Mouse (Mus musculus) neural tube, embryonic 12.5 days (tissue): ENCODE measurements at regions not wholly inside any gene's neighbourhood (a gene's known extent, or its start where the extent isn't known, plus 50 kb on each side); places are given as distances from the start of the nearest gene placed in this dataset.

Source experiments
- ATAC-seq: fragments of 200-750 bp; cut with Nextera tagmentation; 2 replicates; pipeline ENCODE4 v1.8.0; 2017; ENCODE audit warnings: low read depth, mild to moderate bottlenecking, moderate TSS enrichment, moderate library complexity; ENCODE audit not compliant: low FRiP score
- H3K27ac ChIP-seq: fragments of 300-500 bp; sonication (generic); 2 replicates; pipeline ENCODE4 v1.5.1; 2016
- H3K27me3 ChIP-seq: fragments of 300-500 bp; sonication (generic); replicated peaks from 2 replicates; pipeline ENCODE4 v1.6.1; 2016; ENCODE audit warnings: mild to moderate bottlenecking
- H3K36me3 ChIP-seq: fragments of 300-500 bp; sonication (generic); 2 replicates; pipeline ENCODE4 v1.6.1; 2016; ENCODE audit warnings: mild to moderate bottlenecking
- H3K4me1 ChIP-seq: fragments of 300-500 bp; sonication (generic); 2 replicates; pipeline ENCODE4 v1.6.1; 2016
- H3K4me2 ChIP-seq: fragments of 300-500 bp; sonication (generic); replicated peaks from 2 replicates; pipeline ENCODE4 v1.6.1; 2016; ENCODE audit warnings: mild to moderate bottlenecking
- H3K4me3 ChIP-seq: fragments of 300-500 bp; sonication (generic); 2 replicates; pipeline ENCODE4 v1.5.1; 2016
- H3K9ac ChIP-seq: fragments of 300-500 bp; sonication (generic); 2 replicates; pipeline ENCODE4 v1.6.1; 2016; ENCODE audit warnings: mild to moderate bottlenecking
- H3K9me3 ChIP-seq: fragments of 300-500 bp; sonication (generic); 2 replicates; pipeline ENCODE4 v1.6.1; 2016; ENCODE audit warnings: mild to moderate bottlenecking
- WGBS: fragments of 180-500 bp; shearing (Covaris S2); methylation state at CpG from one replicate; pipeline ENCODE4 v1.1.7; 2016; 5-methylcytosine and 5-hydroxymethylcytosine counted together

DNA sequence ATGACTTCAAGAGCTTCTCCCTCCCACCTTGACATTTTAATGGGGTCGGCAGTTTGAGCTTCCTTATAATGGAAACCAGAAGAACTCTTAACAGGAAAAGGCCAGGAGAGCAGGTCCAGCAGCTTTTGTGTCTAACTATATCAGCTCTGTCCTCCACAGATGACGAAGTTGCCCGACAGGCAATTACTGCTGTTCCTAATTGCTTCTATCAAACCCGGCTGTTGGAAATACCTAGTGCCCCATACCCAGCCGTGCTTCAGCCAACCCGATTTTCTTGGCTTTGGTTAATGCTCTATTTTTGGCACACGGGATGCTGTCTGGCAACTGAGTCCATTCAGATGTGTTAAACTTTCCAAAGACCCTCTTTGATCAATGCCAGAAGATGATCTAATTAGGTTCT, 125.8 kb upstream of the Spdl1 start:
- no peaks in the 10 kb centered on the region for H3K36me3 ChIP-seq
- no peak overlapping the region for H3K9ac ChIP-seq
- H3K27me3 ChIP-seq, result no peaks in the 10 kb centered on the region
- H3K9me3 ChIP-seq, result no peaks in the 10 kb centered on the region
- no peak overlapping the region for H3K4me2 ChIP-seq
- ATAC-seq, result no peak
- H3K27ac ChIP-seq, result no peak overlapping the region
- WGBS, result 83% methylated on average over 7 of the region's 7 CpGs
- H3K4me1 ChIP-seq, result no peaks in the 10 kb centered on the region
- no peak overlapping the region for H3K4me3 ChIP-seq

DNA sequence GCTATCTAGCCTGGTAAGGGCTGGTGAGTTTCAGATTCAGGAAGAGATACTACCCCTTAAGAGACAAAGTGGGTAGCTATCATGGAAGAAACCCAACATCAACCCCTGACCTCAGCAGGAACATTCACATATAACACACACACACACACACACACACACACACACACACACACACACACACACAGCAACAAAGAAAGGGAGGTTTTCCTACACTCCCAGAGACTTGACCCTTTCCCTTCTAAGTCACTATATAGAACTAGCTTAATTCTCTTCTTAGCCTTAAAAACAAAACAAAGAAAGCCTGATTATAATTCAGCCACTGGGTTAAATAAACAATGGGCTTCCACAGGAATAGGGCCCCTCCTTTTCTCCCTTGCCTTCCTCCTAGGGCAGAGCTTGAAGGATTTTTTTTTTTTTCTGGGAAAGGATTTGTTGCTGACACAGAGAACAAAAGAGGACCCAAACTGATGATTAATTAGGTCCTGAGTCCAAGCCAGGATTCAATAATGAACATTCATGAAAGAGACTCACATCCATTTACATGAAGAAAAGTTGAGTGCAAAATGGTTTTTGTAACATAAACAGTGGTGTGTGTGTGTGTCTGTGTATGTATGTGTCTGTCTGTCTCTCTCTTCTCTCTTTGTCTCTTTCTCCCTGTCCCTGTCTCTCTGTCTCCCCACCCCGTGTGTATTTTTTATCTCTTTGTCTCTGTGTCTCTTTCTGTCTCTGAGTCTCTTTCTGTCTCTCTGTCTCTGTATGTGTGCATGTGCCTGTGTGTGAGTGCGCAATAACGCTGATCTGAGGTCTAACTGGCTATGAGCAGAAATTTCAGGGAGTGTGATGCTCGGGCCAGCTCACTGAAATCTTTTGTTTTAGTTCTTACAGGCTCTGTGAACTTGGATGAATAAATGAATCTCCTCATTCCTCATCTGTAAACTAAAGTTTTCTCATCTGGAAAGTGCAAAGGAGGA, 108.3 kb upstream of the Spdl1 start:
- WGBS, result 65% methylated on average over 4 of the region's 4 CpGs
- Histone ChIP-seq H3K4me1 (0 out of 2 replicates have a peak, but pooled peaks cover 4% of the 10 kb centered on the region), H3K4me3 (no peak overlapping the region), H3K9ac (no peak overlapping the region), H3K27me3 (no peaks in the 10 kb centered on the region), H3K27ac (no peak overlapping the region), H3K36me3 (no peaks in the 10 kb centered on the region), H3K4me2 (no peak overlapping the region), H3K9me3 (no peaks in the 10 kb centered on the region)
- ATAC-seq, result no peak

DNA sequence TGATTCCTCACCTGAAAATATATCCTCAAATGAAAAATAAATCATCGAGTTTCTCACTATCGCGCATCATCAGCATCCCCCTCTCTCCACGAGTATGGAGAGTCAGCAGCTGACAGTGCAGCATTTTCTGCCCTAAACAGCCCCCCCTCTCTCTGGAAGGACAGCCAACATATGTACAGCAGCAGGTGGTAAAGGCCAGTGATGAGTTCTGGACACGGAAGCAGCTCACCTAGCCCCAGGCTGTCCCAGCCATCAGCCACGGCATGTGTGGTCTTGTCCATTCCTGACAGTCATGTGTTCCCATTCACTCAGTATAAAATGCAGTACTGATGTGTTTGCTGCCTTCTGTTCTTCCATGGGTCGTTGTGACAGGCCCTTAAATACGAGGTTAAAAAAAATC, 106.7 kb upstream of the Spdl1 start:
- Histone ChIP-seq H3K36me3 (no peaks in the 10 kb centered on the region), H3K4me1 (0 out of 2 replicates have a peak, but pooled peaks cover 4% of the 10 kb centered on the region), H3K9me3 (no peaks in the 10 kb centered on the region), H3K27ac (no peak overlapping the region), H3K4me2 (no peak overlapping the region), H3K9ac (no peak overlapping the region), H3K4me3 (no peak overlapping the region), H3K27me3 (no peaks in the 10 kb centered on the region)
- ATAC-seq, result no peak
- WGBS, result 83% methylated on average over 8 of the region's 8 CpGs

DNA sequence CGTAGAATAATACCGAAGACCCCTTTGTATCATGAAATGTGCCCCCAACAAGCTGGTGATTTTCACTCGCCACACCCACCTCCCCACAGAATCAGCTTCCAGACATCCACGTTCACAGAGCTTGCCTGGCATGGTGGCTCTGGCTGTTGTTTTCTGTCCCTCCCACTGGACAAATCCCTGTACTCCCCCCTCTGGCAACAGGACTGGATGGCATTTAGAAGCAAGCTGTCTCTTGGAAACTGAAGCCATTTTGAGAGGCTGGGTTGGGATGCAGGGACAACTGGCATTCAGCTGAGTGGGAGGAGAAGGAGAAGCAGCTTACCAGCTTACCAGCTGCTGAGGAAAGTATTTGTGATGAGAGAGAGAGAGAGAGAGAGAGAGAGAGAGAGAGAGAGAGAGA, 105.6 kb upstream of the Spdl1 start:
- H3K4me1 ChIP-seq, result 0 out of 2 replicates have a peak, but pooled peaks cover 4% of the 10 kb centered on the region
- no peak for ATAC-seq
- H3K27me3 ChIP-seq, result no peaks in the 10 kb centered on the region
- H3K27ac ChIP-seq, result no peak overlapping the region
- no peaks in the 10 kb centered on the region for H3K36me3 ChIP-seq
- no peaks in the 10 kb centered on the region for H3K9me3 ChIP-seq
- H3K4me2 ChIP-seq, result no peak overlapping the region
- no peak overlapping the region for H3K4me3 ChIP-seq
- 78% methylated on average over 4 of the region's 4 CpGs for WGBS
- H3K9ac ChIP-seq, result no peak overlapping the region

DNA sequence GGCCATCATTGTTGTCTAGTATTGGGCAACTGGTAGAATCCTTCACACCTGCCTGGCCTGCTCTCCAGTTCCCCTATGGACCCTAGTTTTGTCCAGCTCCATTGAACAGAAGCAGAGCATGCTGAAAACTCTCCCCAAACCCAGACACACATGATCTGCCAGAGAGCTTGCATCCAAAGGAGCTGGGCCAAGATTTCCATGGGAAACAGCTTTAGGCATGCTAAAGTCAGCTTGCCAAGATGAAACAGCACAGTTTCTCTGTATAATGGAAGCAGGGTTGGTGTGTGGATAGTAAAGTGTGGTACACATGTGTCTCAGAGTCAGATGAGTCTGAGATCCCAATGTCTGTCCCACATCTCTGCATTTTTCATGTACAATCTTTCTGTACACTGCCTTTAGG, 98.8 kb upstream of the Spdl1 start:
- H3K4me1 ChIP-seq, result no peaks in the 10 kb centered on the region
- no peaks in the 10 kb centered on the region for H3K27me3 ChIP-seq
- H3K36me3 ChIP-seq, result no peaks in the 10 kb centered on the region
- H3K9ac ChIP-seq, result no peak overlapping the region
- ATAC-seq, result no peak
- H3K4me2 ChIP-seq, result no peak overlapping the region
- H3K4me3 ChIP-seq, result no peak overlapping the region
- H3K9me3 ChIP-seq, result no peaks in the 10 kb centered on the region
- H3K27ac ChIP-seq, result no peak overlapping the region

DNA sequence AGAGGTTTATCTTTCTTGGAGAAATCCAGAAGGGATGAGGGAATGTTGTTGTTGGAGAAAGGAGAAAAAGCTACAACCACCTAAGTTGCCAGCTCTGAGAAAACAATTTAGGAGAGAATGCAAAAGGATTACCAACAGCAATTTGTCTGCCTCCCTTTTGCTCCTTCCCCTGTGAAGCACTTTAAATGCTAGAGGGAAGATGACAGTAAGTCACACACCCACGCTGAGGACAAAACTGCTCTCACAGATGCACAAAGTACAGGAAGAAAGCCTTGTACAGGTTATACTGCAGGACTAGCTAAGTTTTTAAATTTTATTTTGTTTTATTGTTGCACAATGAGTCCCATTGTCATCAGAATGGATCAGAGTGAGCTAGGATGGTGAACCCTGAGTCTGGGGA, 83.7 kb upstream of the Spdl1 start:
- no peaks in the 10 kb centered on the region for H3K27me3 ChIP-seq
- H3K27ac ChIP-seq, result no peak overlapping the region
- no peaks in the 10 kb centered on the region for H3K36me3 ChIP-seq
- H3K9ac ChIP-seq, result no peak overlapping the region
- H3K4me3 ChIP-seq, result no peak overlapping the region
- 63% methylated on average over 1 of the region's 1 CpGs for WGBS
- no peaks in the 10 kb centered on the region for H3K9me3 ChIP-seq
- ATAC-seq, result no peak
- no peak overlapping the region for H3K4me2 ChIP-seq
- no peaks in the 10 kb centered on the region for H3K4me1 ChIP-seq

DNA sequence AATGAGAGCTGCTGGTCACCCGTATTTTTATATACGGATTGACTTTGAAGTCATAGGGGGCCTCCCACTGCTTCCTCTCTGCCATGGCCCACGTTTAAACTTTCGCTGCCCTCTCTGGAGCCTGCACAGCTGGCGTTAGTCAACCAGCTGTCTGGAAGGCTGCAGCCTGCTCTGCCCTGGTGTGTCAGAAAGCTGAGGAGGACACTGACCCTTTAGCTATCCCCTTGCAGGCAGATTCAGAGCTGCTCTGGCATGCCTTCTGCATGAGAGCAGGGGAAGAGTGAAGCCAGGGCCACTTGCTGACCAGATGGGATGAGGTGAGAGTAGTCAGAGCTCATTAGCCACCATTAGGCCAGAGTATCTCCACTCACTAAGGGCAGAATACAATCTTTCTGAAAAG, 76.4 kb upstream of the Spdl1 start:
- H3K27me3 ChIP-seq, result no peaks in the 10 kb centered on the region
- H3K4me3 ChIP-seq, result no peak overlapping the region
- H3K4me2 ChIP-seq, result no peak overlapping the region
- no peaks in the 10 kb centered on the region for H3K4me1 ChIP-seq
- WGBS, result 47% methylated on average over 5 of the region's 5 CpGs
- H3K9me3 ChIP-seq, result no peaks in the 10 kb centered on the region
- no peak overlapping the region for H3K27ac ChIP-seq
- no peak overlapping the region for H3K9ac ChIP-seq
- no peaks in the 10 kb centered on the region for H3K36me3 ChIP-seq
- ATAC-seq, result no peak

DNA sequence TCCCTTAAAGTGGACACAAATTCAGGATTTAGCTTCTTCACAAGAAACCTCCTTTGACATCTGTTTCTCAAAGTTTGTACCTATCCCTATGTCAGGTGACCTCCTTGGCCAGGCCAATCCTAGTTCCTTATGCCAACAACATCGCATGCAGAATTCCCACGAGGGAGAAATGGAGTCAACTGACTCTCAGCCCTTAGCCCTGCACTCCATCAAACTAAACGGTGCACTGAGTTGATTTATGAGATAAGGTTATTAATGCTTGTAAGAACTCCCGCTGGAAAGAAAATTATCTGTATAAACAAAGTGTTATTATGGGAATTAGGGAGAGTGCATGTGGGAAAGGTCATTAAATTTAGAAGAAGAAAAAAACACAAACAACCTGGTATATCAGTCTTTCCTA, 70.8 kb upstream of the Spdl1 start:
- no peak overlapping the region for H3K4me3 ChIP-seq
- H3K4me1 ChIP-seq, result no peaks in the 10 kb centered on the region
- no peak for ATAC-seq
- H3K9ac ChIP-seq, result no peak overlapping the region
- WGBS, result 40% methylated on average over 4 of the region's 4 CpGs
- no peaks in the 10 kb centered on the region for H3K27me3 ChIP-seq
- no peaks in the 10 kb centered on the region for H3K9me3 ChIP-seq
- H3K4me2 ChIP-seq, result no peak overlapping the region
- no peaks in the 10 kb centered on the region for H3K36me3 ChIP-seq
- no peak overlapping the region for H3K27ac ChIP-seq

DNA sequence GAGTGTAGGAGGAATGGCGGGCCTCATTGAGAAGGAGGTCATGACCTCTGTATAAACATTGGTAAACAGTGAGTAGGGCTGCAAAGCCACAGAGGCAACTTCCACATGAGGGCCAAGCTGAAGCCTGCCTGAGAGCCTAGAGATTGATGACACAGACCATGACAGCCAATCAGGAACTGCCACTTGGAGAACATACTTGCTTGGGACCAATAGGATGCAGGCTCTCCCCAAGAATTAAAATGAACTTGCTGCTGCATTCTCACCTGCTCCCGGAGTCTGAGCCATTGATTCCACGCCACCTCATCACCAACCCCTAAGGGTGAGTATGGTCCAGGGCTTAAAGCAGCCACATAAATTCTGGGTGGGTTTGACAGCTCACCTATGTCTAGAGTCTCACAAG, 66.0 kb upstream of the Spdl1 start:
- H3K27me3 ChIP-seq, result no peaks in the 10 kb centered on the region
- no peaks in the 10 kb centered on the region for H3K9me3 ChIP-seq
- no peaks in the 10 kb centered on the region for H3K36me3 ChIP-seq
- H3K9ac ChIP-seq, result no peak overlapping the region
- no peak overlapping the region for H3K4me3 ChIP-seq
- no peak overlapping the region for H3K4me2 ChIP-seq
- ATAC-seq, result no peak
- H3K4me1 ChIP-seq, result no peaks in the 10 kb centered on the region
- 64% methylated on average over 3 of the region's 3 CpGs for WGBS
- no peak overlapping the region for H3K27ac ChIP-seq

DNA sequence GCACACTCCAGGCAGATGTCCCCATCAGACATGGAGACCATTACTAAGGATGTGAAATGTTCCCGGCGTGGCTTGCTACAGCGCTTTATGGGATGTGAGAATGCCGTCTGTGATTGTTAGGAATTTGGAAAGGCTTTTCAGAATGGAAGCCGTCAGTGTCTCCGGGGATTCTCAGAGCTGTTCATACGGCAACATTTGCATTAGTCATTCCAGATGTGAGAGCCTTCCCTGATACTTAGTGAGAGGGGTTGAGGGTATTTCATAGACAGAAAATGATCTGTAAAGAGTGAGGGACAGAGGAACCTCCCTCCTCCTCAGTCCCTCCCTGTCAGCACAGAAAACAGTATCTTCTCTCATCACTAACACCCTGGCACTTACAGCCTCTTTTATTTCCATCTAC, 62.2 kb upstream of the Spdl1 start:
- no peak overlapping the region for H3K27ac ChIP-seq
- WGBS, result 64% methylated on average over 7 of the region's 7 CpGs
- no peaks in the 10 kb centered on the region for H3K36me3 ChIP-seq
- ATAC-seq, result no peak
- no peaks in the 10 kb centered on the region for H3K27me3 ChIP-seq
- no peak overlapping the region for H3K4me2 ChIP-seq
- no peak overlapping the region for H3K4me3 ChIP-seq
- H3K9ac ChIP-seq, result no peak overlapping the region
- no peaks in the 10 kb centered on the region for H3K9me3 ChIP-seq
- H3K4me1 ChIP-seq, result no peaks in the 10 kb centered on the region

DNA sequence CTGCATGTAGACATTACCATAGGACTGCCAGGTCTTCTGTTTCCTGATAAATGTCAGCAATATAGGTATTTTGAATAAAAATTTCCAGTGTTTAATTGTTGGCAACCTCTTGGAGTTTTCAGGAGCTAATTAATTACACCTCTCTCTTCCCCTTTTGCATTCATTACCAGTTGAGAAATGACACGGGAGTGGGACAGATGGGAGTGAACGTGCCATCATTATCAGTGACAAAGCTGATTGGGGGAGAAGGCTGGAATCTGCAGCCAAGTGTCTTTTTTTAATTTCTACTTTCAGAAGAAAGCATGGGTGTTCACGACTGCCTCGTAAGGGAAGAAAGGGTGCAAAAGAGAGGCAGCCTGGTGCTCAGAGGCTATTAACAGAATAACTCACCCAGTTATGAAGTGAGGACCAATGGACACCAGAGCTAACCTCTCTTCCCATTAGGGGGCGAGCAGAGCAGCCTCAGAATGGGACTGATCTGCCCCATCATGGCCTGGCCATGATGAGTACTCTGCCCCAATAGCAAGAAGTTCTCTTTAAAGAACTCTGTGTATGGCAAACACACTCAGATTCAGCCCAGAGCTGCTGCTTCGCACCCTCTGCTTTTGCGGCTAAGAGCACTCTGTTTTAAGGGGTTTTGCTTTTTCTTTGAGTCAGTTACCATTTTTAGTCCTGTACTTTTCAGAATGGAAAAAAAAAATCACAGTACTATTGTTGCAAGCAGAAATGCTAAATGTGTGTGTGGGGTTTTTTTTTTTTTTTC, 55.1 kb upstream of the Spdl1 start:
- Histone ChIP-seq H3K36me3 (no peaks in the 10 kb centered on the region), H3K4me3 (no peak overlapping the region), H3K27ac (no peak overlapping the region), H3K27me3 (no peaks in the 10 kb centered on the region), H3K9me3 (no peaks in the 10 kb centered on the region), H3K4me1 (no peaks in the 10 kb centered on the region), H3K9ac (no peak overlapping the region), H3K4me2 (no peak overlapping the region)
- no peak for ATAC-seq
- 89% methylated on average over 7 of the region's 7 CpGs for WGBS

DNA sequence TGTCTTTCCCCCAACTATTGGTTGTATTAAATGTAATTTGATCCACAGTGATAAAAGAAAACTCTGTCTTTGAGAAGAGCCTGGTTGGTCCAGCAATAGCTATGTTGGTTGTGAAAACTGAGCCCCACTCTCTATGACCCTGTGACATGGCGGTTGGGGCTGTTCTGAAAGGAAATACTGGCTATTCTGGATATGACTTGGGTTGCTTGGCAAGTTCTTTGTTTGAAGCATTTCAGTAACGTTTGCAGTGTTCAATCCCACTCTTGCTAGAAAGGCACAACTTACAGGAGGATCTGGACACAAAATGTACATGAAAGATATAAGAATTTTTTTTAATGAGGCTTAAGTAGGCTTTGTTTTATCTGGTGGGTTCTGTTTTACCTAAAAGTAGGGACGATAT, 54.1 kb upstream of the Spdl1 start:
- no peak overlapping the region for H3K4me2 ChIP-seq
- no peaks in the 10 kb centered on the region for H3K9me3 ChIP-seq
- ATAC-seq, result no peak
- no peak overlapping the region for H3K4me3 ChIP-seq
- no peak overlapping the region for H3K27ac ChIP-seq
- no peaks in the 10 kb centered on the region for H3K4me1 ChIP-seq
- no peak overlapping the region for H3K9ac ChIP-seq
- 88% methylated on average over 3 of the region's 3 CpGs for WGBS
- no peaks in the 10 kb centered on the region for H3K36me3 ChIP-seq
- H3K27me3 ChIP-seq, result no peaks in the 10 kb centered on the region
